22 mouse cellular contexts compared by ENCODE assay signal in genomic region chr1:92718108-92718507, GRCm38 (mm10).
DNase-seq lines count a peak whose midpoint lies in the region; ATAC-seq lines count a peak whose summit lies in the region.
"Had no signal": no experiment of that assay in that cellular context is flagged by ENCODE, and none has a peak within 500 bp of the region (broad histone marks: within the 10 kb centered on the region; RNA-seq: fewer than 3 reads in every experiment).

No protein-coding gene starts in this region.

- H3K4me3 ChIP-seq in kidney, embryonic 15.5 days (replicated peaks), result no peak overlapping the region
- H3K4me3 ChIP-seq in embryonic facial prominence, embryonic 10.5 days, result no peak overlapping the region
- no peak overlapping the region for H3K4me3 ChIP-seq in stomach, embryonic 14.5 days (ENCODE audit: low read depth, low read length)
- no peak overlapping the region for H3K4me3 ChIP-seq in hindbrain, embryonic 12.5 days
- H3K4me3 ChIP-seq: embryonic facial prominence, embryonic 15.5 days; heart, embryonic 12.5 days; layer of hippocampus, adult 2 months; limb, embryonic 12.5 days; liver, embryonic 15.5 days had no signal

- no peaks in the 10 kb centered on the region for H3K27me3 ChIP-seq in kidney, embryonic 15.5 days
- H3K27me3 ChIP-seq in embryonic facial prominence, embryonic 10.5 days (replicated peaks; ENCODE audit: low read depth, poor library complexity, severe bottlenecking), result no peaks in the 10 kb centered on the region
- H3K27me3 ChIP-seq in stomach, embryonic 14.5 days (ENCODE audit: control insufficient read depth, insufficient read depth, low read length), result no peaks in the 10 kb centered on the region
- H3K27me3 ChIP-seq in hindbrain, embryonic 12.5 days, result no peaks in the 10 kb centered on the region
- H3K27me3 ChIP-seq: embryonic facial prominence, embryonic 15.5 days; limb, embryonic 12.5 days had no signal

- H3K4me2 ChIP-seq in kidney, embryonic 15.5 days, result no peak overlapping the region
- no peak overlapping the region for H3K4me2 ChIP-seq in stomach, embryonic 14.5 days (replicated peaks; ENCODE audit: low read depth, low read length)
- no peak overlapping the region for H3K4me2 ChIP-seq in hindbrain, embryonic 12.5 days (replicated peaks)
- H3K4me2 ChIP-seq: embryonic facial prominence, embryonic 15.5 days; heart, embryonic 12.5 days; limb, embryonic 12.5 days; liver, embryonic 15.5 days had no signal

- 48% methylated on average over 4 of the region's 4 CpGs for WGBS in kidney, embryonic 15.5 days
- 78% methylated on average over 4 of the region's 4 CpGs for WGBS in embryonic facial prominence, embryonic 10.5 days
- WGBS in stomach, embryonic 14.5 days, result 66% methylated on average over 4 of the region's 4 CpGs
- WGBS in hindbrain, embryonic 12.5 days, result 73% methylated on average over 4 of the region's 4 CpGs

- DNase-seq in frontal cortex, adult 2 months (ENCODE audit: extremely low spot score in 1 of 2, low spot score in 1 of 2), result no peak
- no peak for DNase-seq in kidney, postnatal 10 days
- DNase-seq in embryonic facial prominence, embryonic 10.5 days (ENCODE audit: low spot score), result no peak
- DNase-seq in gastrocnemius, postnatal 10 days, result no peak
- DNase-seq: adrenal gland, postnatal 25 days; cerebellum, adult 9-10 months; gastrocnemius, postnatal 36 days; kidney, adult 8-10 months; kidney, postnatal 25 days; lung, postnatal 4 days; thymus, postnatal 14 days had no signal

- H3K9me3 ChIP-seq in kidney, embryonic 15.5 days (replicated peaks), result no peaks in the 10 kb centered on the region
- no peaks in the 10 kb centered on the region for H3K9me3 ChIP-seq in embryonic facial prominence, embryonic 10.5 days
- H3K9me3 ChIP-seq in stomach, embryonic 14.5 days (ENCODE audit: control insufficient read depth, low read depth, low read length), result no peaks in the 10 kb centered on the region
- no peaks in the 10 kb centered on the region for H3K9me3 ChIP-seq in hindbrain, embryonic 12.5 days (replicated peaks)
- H3K9me3 ChIP-seq: embryonic facial prominence, embryonic 15.5 days; heart, embryonic 12.5 days; limb, embryonic 12.5 days; liver, embryonic 15.5 days had no signal

- no peak overlapping the region for H3K27ac ChIP-seq in kidney, embryonic 15.5 days
- 0 out of 2 replicates have a peak overlapping the region, but pooled peaks have one; percentile 14 for H3K27ac ChIP-seq in embryonic facial prominence, embryonic 10.5 days (replicated peaks)
- no peak overlapping the region for H3K27ac ChIP-seq in stomach, embryonic 14.5 days (ENCODE audit: low read length)
- no peak overlapping the region for H3K27ac ChIP-seq in hindbrain, embryonic 12.5 days
- H3K27ac ChIP-seq: embryonic facial prominence, embryonic 15.5 days; hindbrain, postnatal 0 days; layer of hippocampus, adult 2 months; limb, embryonic 12.5 days; liver, embryonic 15.5 days had no signal

- peak; percentile 27 for ATAC-seq in frontal cortex, adult (ENCODE audit: low TSS enrichment)
- ATAC-seq in kidney, embryonic 15.5 days (replicated peaks; ENCODE audit: low FRiP score), result 0 out of 2 replicates have a peak, but pooled peaks have one; percentile 61
- peak; percentile 68; the same call in 1 of the 2 replicates for ATAC-seq in stomach, embryonic 14.5 days (ENCODE audit: insufficient number of reproducible peaks, insufficient read depth, low FRiP score, low read depth)
- ATAC-seq in hindbrain, embryonic 12.5 days (ENCODE audit: low FRiP score), result no peak
- ATAC-seq: forebrain, embryonic 14.5 days; hindbrain, postnatal 0 days had no signal

- no peak overlapping the region for H3K9ac ChIP-seq in kidney, embryonic 15.5 days
- no peak overlapping the region for H3K9ac ChIP-seq in stomach, embryonic 14.5 days (replicated peaks; ENCODE audit: low read depth, low read length)
- H3K9ac ChIP-seq in hindbrain, embryonic 12.5 days, result no peak overlapping the region
- H3K9ac ChIP-seq: embryonic facial prominence, embryonic 15.5 days; heart, embryonic 12.5 days; limb, embryonic 12.5 days; liver, embryonic 15.5 days had no signal

- H3K4me1 ChIP-seq in kidney, embryonic 15.5 days, result peaks cover 15% of the 10 kb centered on the region
- H3K4me1 ChIP-seq in embryonic facial prominence, embryonic 10.5 days, result peaks cover 49% of the 10 kb centered on the region
- no peaks in the 10 kb centered on the region for H3K4me1 ChIP-seq in stomach, embryonic 14.5 days (ENCODE audit: control insufficient read depth, insufficient read depth, low read length)
- peaks cover 18% of the 10 kb centered on the region for H3K4me1 ChIP-seq in hindbrain, embryonic 12.5 days
- H3K4me1 ChIP-seq: liver, embryonic 15.5 days had no signal

- H3K36me3 ChIP-seq in kidney, embryonic 15.5 days, result no peaks in the 10 kb centered on the region
- H3K36me3 ChIP-seq in embryonic facial prominence, embryonic 10.5 days (replicated peaks), result no peaks in the 10 kb centered on the region
- no peaks in the 10 kb centered on the region for H3K36me3 ChIP-seq in stomach, embryonic 14.5 days (ENCODE audit: control insufficient read depth, insufficient read depth, low read length)
- H3K36me3 ChIP-seq in hindbrain, embryonic 12.5 days, result no peaks in the 10 kb centered on the region
- H3K36me3 ChIP-seq: embryonic facial prominence, embryonic 15.5 days; heart, embryonic 12.5 days; limb, embryonic 12.5 days; liver, embryonic 15.5 days had no signal
